Mouse (Mus musculus) CH12.LX (cell line): ENCODE data around the gene Gadd45gip1. TPM values are rescaled to one million over a fixed set of nuclear protein-coding genes. Genes with fewer than 3 reads are reported as not detected.

Experiments used
- DNase-seq: peaks from one replicate; pipeline ENCODE4 v3.0.0-alpha.2; 2013; ENCODE audit errors: extremely low read depth
- H3K27ac ChIP-seq: 2 replicates; pipeline ENCODE4 v1.5.1; 2012; ENCODE audit warnings: low read depth, mild to moderate bottlenecking, control low read depth, moderate library complexity; ENCODE audit not compliant: insufficient read depth
- H3K27me3 ChIP-seq: replicated peaks from 2 replicates; pipeline ENCODE3; 2012; ENCODE audit warnings: inconsistent platforms
- H3K36me3 ChIP-seq, 2 experiments: replicated peaks in 1 of 2; 2 replicates each; pipeline versions ENCODE3 to v1.6.1; 2012; ENCODE audit warnings: inconsistent platforms in 1 of 2, low read length in 1 of 2, mild to moderate bottlenecking in 1 of 2, mixed read lengths in 1 of 2, moderate library complexity in 1 of 2; ENCODE audit not compliant: control insufficient read depth in 1 of 2, insufficient read depth in 1 of 2
- H3K4me1 ChIP-seq, 2 experiments: 2 replicates each; pipeline ENCODE4 v1.6.1; 2012; ENCODE audit warnings: inconsistent platforms in 1 of 2, moderate library complexity in 1 of 2; ENCODE audit not compliant: insufficient read depth in 2 of 2, control insufficient read depth in 1 of 2
- H3K4me2 ChIP-seq: 2 replicates; pipeline ENCODE4 v1.6.1; 2012; ENCODE audit warnings: low read depth, mild to moderate bottlenecking, control low read depth; ENCODE audit not compliant: poor library complexity, insufficient read depth, severe bottlenecking
- H3K4me3 ChIP-seq, 3 experiments: fragments of 150-350 bp in 1 of 3; sonication (generic) in 1 of 3; replicated peaks in 1 of 3; 2 replicates each; pipeline versions ENCODE3 to v1.5.1; 2011 to 2012; ENCODE audit warnings: low read depth in 2 of 3, low read length in 2 of 3, mild to moderate bottlenecking in 2 of 3, moderate library complexity in 2 of 3, control low read depth in 1 of 3, improper control_type of control experiment in 1 of 3, inconsistent platforms in 1 of 3, mixed read lengths in 1 of 3; ENCODE audit not compliant: poor library complexity in 1 of 3
- H3K79me2 ChIP-seq: replicated peaks from 2 replicates; pipeline ENCODE4 v1.6.1; 2012; ENCODE audit warnings: mild to moderate bottlenecking, moderate library complexity; ENCODE audit not compliant: control insufficient read depth, poor library complexity, insufficient read depth, severe bottlenecking; ENCODE audit errors: extremely low read depth
- H3K9ac ChIP-seq: 2 replicates; pipeline ENCODE4 v1.6.1; 2012; ENCODE audit warnings: low read depth, mild to moderate bottlenecking, control low read depth, moderate library complexity; ENCODE audit not compliant: insufficient read depth
- H3K9me3 ChIP-seq: replicated peaks from 2 replicates; pipeline ENCODE3; 2012; ENCODE audit warnings: low read length, inconsistent platforms, mixed read lengths
- BHLHE40 ChIP-seq: IDR thresholded peaks from 2 replicates; pipeline ENCODE4 v1.6.1; 2011; ENCODE audit warnings: mild to moderate bottlenecking, low read depth, low read length, improper control_type of control experiment
- CHD1 ChIP-seq: IDR thresholded peaks from 2 replicates; pipeline ENCODE4 v1.6.1; 2012; ENCODE audit warnings: low read depth, low read length, improper control_type of control experiment, inconsistent platforms
- CTCF ChIP-seq, 2 experiments: IDR thresholded peaks in 1 of 2; conservative IDR thresholded peaks in 1 of 2; 2 replicates each; pipeline ENCODE4 v1.5.1; 2011 to 2012; ENCODE audit warnings: low read depth in 2 of 2, low read length in 2 of 2, improper control_type of control experiment in 1 of 2, inconsistent platforms in 1 of 2, mild to moderate bottlenecking in 1 of 2, moderate library complexity in 1 of 2
- E2F4 ChIP-seq: IDR thresholded peaks from 2 replicates; pipeline ENCODE4 v1.6.1; 2011; ENCODE audit warnings: low read depth, low read length, improper control_type of control experiment; ENCODE audit not compliant: insufficient replicate concordance
- ELF1 ChIP-seq: IDR thresholded peaks from 2 replicates; pipeline ENCODE4 v1.6.1; 2014; ENCODE audit warnings: low read depth, mild to moderate bottlenecking, inconsistent platforms, low read length, improper control_type of control experiment
- HCFC1 ChIP-seq: IDR thresholded peaks from 2 replicates; pipeline ENCODE4 v1.6.1; 2012; ENCODE audit warnings: low read depth, mild to moderate bottlenecking, inconsistent platforms, low read length, improper control_type of control experiment
- IRF4 ChIP-seq: IDR thresholded peaks from 2 replicates; pipeline ENCODE4 v1.6.1; 2014; ENCODE audit warnings: low read depth, mild to moderate bottlenecking, inconsistent platforms, low read length, improper control_type of control experiment
- JUND ChIP-seq: conservative IDR thresholded peaks from 2 replicates; pipeline ENCODE4 v1.6.1; 2011; ENCODE audit warnings: low read depth, low read length, improper control_type of control experiment
- MAFK ChIP-seq: IDR thresholded peaks from 2 replicates; pipeline ENCODE4 v1.6.1; 2011; ENCODE audit warnings: low read length, improper control_type of control experiment; ENCODE audit not compliant: insufficient replicate concordance
- MAX ChIP-seq: IDR thresholded peaks from 2 replicates; pipeline ENCODE4 v1.6.1; 2011; ENCODE audit warnings: low read length, improper control_type of control experiment
- MAZ ChIP-seq: IDR thresholded peaks from 2 replicates; pipeline ENCODE4 v1.6.1; 2012; ENCODE audit warnings: low read depth, mild to moderate bottlenecking, inconsistent platforms, low read length, improper control_type of control experiment, moderate library complexity
- NRF1 ChIP-seq: IDR thresholded peaks from 2 replicates; pipeline ENCODE4 v1.6.1; 2014; ENCODE audit warnings: low read depth, mild to moderate bottlenecking, inconsistent platforms, low read length, improper control_type of control experiment, moderate library complexity
- POLR2A ChIP-seq: IDR thresholded peaks from 2 replicates; pipeline ENCODE4 v1.6.1; 2011; ENCODE audit warnings: low read depth, mild to moderate bottlenecking, improper control_type of control experiment, low read length
- POLR2AphosphoS2 ChIP-seq: IDR thresholded peaks from 2 replicates; pipeline ENCODE4 v1.6.1; 2011; ENCODE audit warnings: low read depth, low read length, improper control_type of control experiment
- SIN3A ChIP-seq: IDR thresholded peaks from 2 replicates; pipeline ENCODE4 v1.6.1; 2012; ENCODE audit warnings: low read length, improper control_type of control experiment, inconsistent platforms
- SMC3 ChIP-seq: IDR thresholded peaks from 2 replicates; pipeline ENCODE4 v1.6.1; 2011; ENCODE audit warnings: low read depth, low read length, improper control_type of control experiment
- TCF12 ChIP-seq: IDR thresholded peaks from 2 replicates; pipeline ENCODE4 v1.6.1; 2014; ENCODE audit warnings: low read depth, mild to moderate bottlenecking, inconsistent platforms, low read length, improper control_type of control experiment
- UBTF ChIP-seq: IDR thresholded peaks from 2 replicates; pipeline ENCODE4 v1.6.1; 2012; ENCODE audit warnings: low read depth, mild to moderate bottlenecking, inconsistent platforms, low read length, improper control_type of control experiment, moderate library complexity
- USF2 ChIP-seq: conservative IDR thresholded peaks from 2 replicates; pipeline ENCODE4 v1.6.1; 2011; ENCODE audit warnings: low read depth, low read length, improper control_type of control experiment
- ZC3H11A ChIP-seq: IDR thresholded peaks from 2 replicates; pipeline ENCODE4 v1.6.1; 2012; ENCODE audit warnings: low read depth, mild to moderate bottlenecking, inconsistent platforms, low read length, improper control_type of control experiment
- dilution Hi-C: fragments of 300-500 bp; cut with MboI; formaldehyde crosslinking; loops from 2 replicates; pipeline ENCODE4 v1.14.3; 2020; ENCODE audit warnings: low sequenced_read_pairs; ENCODE audit not compliant: extremely low pct_unique_long_range_greater_than_20kb, extremely low pct_ligation_motif_present
- in situ Hi-C: fragments of 300-500 bp; cut with MboI; formaldehyde crosslinking; loops from 3 replicates; pipeline ENCODE4 v1.14.3; 2019; ENCODE audit warnings: low sequenced_read_pairs, low pct_ligation_motif_present, low pct_unique_long_range_greater_than_20kb, mixed read lengths
- polyA plus RNA-seq: library from polyadenylated mRNA; unstranded; fragments of >175 nt; gene quantifications from 2 replicates; pipeline ENCODE4 v1.2.1, GENCODE M21; 2012; ENCODE audit warnings: low read depth; ENCODE audit not compliant: insufficient read length
- total RNA-seq, 2 experiments: library from RNA; depleted of rRNA; stranded (reverse); fragments of 300-350 nt in 1 of 2; fragments of >200 nt in 1 of 2; gene quantifications; 2 replicates each; pipeline ENCODE4 v1.2.3; 2012 to 2014

Gadd45gip1 gene
- total and polyA plus RNA-seq, 3 experiments = 53.6 to 57.6 (median 56.6) TPM

DNA sequence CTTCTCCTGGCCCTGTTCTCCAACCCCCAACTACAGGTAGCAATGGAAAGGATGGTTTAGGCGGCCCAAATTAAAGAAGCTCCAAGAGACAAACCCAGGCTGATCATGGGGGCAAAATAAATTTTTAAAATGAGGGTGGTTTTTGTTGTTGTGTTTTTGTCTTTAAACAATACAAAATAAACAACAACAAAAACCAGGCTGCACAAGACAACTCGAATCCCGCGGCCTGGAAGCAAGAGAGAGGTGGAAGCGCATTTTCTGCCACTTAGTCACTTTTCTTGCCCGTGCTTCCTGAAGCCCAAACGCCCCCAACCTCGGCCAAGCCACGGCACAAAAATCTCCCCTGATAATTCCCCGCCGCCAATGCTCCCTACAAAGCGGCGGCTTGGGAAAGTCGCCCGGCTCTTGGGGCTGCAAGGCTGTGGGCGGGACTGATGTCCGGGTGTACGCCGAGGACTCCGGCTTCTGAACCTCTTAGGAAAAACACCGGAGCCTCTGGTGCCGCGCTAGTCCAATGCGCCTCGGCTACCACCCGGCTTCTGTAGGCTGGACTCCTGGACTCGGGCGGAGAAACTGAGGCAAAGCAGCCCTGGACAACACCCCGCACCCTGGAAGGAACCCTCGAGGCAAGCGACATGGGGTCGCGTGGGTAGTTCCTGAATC lies 47.3 kb upstream of the Gadd45gip1 start:
- no peak for TF ChIP-seq BHLHE40
- TF ChIP-seq UBTF = no peak
- no peak for TF ChIP-seq TCF12
- TF ChIP-seq IRF4 = no peak
- no peak for TF ChIP-seq POLR2A
- TF ChIP-seq E2F4 = no peak
- no peak for TF ChIP-seq MAFK
- no peak for TF ChIP-seq NRF1
- TF ChIP-seq JUND = no peak
- no peak for TF ChIP-seq ZC3H11A
- no peak for TF ChIP-seq CHD1
- no peak for TF ChIP-seq ELF1
- no peak for TF ChIP-seq USF2
- TF ChIP-seq MAZ = no peak
- TF ChIP-seq MAX = no peak
- no peak for TF ChIP-seq POLR2AphosphoS2
- no peak overlapping the region for H3K9ac ChIP-seq
- no peak for DNase-seq
- no peak overlapping the region for H3K4me3 ChIP-seq
- no peaks in the 10 kb centered on the region for H3K9me3 ChIP-seq
- H3K4me1 ChIP-seq = no peaks in the 10 kb centered on the region
- H3K27ac ChIP-seq = no peak overlapping the region
- dilution Hi-C loops = no loop called here
- H3K4me2 ChIP-seq = no peak overlapping the region
- no peaks in the 10 kb centered on the region for H3K36me3 ChIP-seq
- in situ Hi-C loops = no loop called here
- peaks cover 93% of the 10 kb centered on the region for H3K27me3 ChIP-seq
- no peaks in the 10 kb centered on the region for H3K79me2 ChIP-seq

- in situ Hi-C loops (no loop called here), dilution Hi-C loops (no loop called here)
- H3K27ac ChIP-seq = no peak overlapping the region
- no peak overlapping the region for H3K9ac ChIP-seq
- no peaks in the 10 kb centered on the region for H3K79me2 ChIP-seq
- no peaks in the 10 kb centered on the region for H3K4me1 ChIP-seq
- H3K27me3 ChIP-seq = peaks cover 91% of the 10 kb centered on the region
- TF ChIP-seq CTCF (conservative IDR thresholded peaks at IDR 0.05 in 1 of 2, IDR thresholded peaks at IDR 0.05 in 1 of 2; ENCODE audit: low read depth in 2 of 2, low read length in 2 of 2) (no peak), ZC3H11A (no peak), IRF4 (no peak), MAX (no peak), HCFC1 (no peak), SIN3A (no peak), SMC3 (no peak), JUND (no peak)
- no peak overlapping the region for H3K4me3 ChIP-seq
- no peaks in the 10 kb centered on the region for H3K36me3 ChIP-seq
- no peaks in the 10 kb centered on the region for H3K9me3 ChIP-seq
- no peak overlapping the region for H3K4me2 ChIP-seq
- DNase-seq = no peak
These were observed 46.4 kb upstream of the Gadd45gip1 start for GRCm38 (mm10) chr8:84784681-84785505.
